Mouse (Mus musculus): ENCODE results near the gene Gm12394. TPM values are rescaled to one million over a fixed set of nuclear protein-coding genes. Genes with fewer than 3 reads are reported as not detected.
"Not testable (repeated sequence)": the region's sequence is repeated elsewhere in the genome, so short reads cannot be mapped to it uniquely, and the experiment has no call there.

Gene Gm12394
- total RNA-seq (2021), result 1 to 10 TPM in 1 of 2 experiments, under 1 TPM in 1; 0.65 to 1.0 TPM
- long read RNA-seq, experiment 1, result 0 reads
- long read RNA-seq, experiment 2, result 0 reads

GRCm38 (mm10) chr4:42856671-42857070, at the start of gene Gm12394:
TSS of gene Gm12394 (minus strand) at chr4:42856771.
- not testable (repeated sequence) for DNase-seq (ENCODE audit: low spot score in 2 of 2)

GRCm38 (mm10) chr4:42904966-42905365, 48.4 kb upstream of the Gm12394 start:
- DNase-seq (ENCODE audit: low spot score in 2 of 2), result no peak

GRCm38 (mm10) chr4:42904523-42904922, 48.0 kb upstream of the Gm12394 start:
- DNase-seq (ENCODE audit: low spot score in 2 of 2), result peak in 1 of 2 experiments; percentile 32

GRCm38 (mm10) chr4:42903942-42904341, 47.4 kb upstream of the Gm12394 start:
- no peak for DNase-seq (ENCODE audit: low spot score in 2 of 2)

GRCm38 (mm10) chr4:42902730-42903129, 46.2 kb upstream of the Gm12394 start:
- no peak for DNase-seq (ENCODE audit: low spot score in 2 of 2)

GRCm38 (mm10) chr4:42902174-42902573, 45.6 kb upstream of the Gm12394 start:
- no peak for DNase-seq (ENCODE audit: low spot score in 2 of 2)

- DNase-seq (ENCODE audit: low spot score in 2 of 2), result peak in 1 of 2 experiments; percentile 25
These were observed 44.3 kb upstream of the Gm12394 start for GRCm38 (mm10) chr4:42900878-42901277.

- DNase-seq (ENCODE audit: low spot score in 2 of 2), result no peak
These were observed 42.3 kb upstream of the Gm12394 start for GRCm38 (mm10) chr4:42898914-42899313.

- no peak for DNase-seq (ENCODE audit: low spot score in 2 of 2)
These were observed 38.5 kb upstream of the Gm12394 start for GRCm38 (mm10) chr4:42895118-42895517.

- no peak for DNase-seq (ENCODE audit: low spot score in 2 of 2)
These were observed 34.6 kb upstream of the Gm12394 start for GRCm38 (mm10) chr4:42891176-42891575.

- no peak for DNase-seq (ENCODE audit: low spot score in 2 of 2)
These were observed 32.2 kb upstream of the Gm12394 start for GRCm38 (mm10) chr4:42888806-42889205.

- DNase-seq (ENCODE audit: low spot score in 2 of 2), result no peak
These were observed 30.4 kb upstream of the Gm12394 start for GRCm38 (mm10) chr4:42886926-42887325.

- no peak for DNase-seq (ENCODE audit: low spot score in 2 of 2)
These were observed 24.0 kb upstream of the Gm12394 start for GRCm38 (mm10) chr4:42880677-42880948.

- DNase-seq (ENCODE audit: low spot score in 2 of 2), result no peak
These were observed 23.5 kb upstream of the Gm12394 start for GRCm38 (mm10) chr4:42879829-42880676.

GRCm38 (mm10) chr4:42877657-42878056, 21.1 kb upstream of the Gm12394 start:
- DNase-seq (ENCODE audit: low spot score in 2 of 2), result no peak

GRCm38 (mm10) chr4:42876586-42877291, 20.2 kb upstream of the Gm12394 start:
- DNase-seq (ENCODE audit: low spot score in 2 of 2), result peak; percentile 37 to 73

GRCm38 (mm10) chr4:42874134-42874533, 17.6 kb upstream of the Gm12394 start, which contains the start of gene Fam205c:
TSS of gene Fam205c (minus strand) at chr4:42874234.
- DNase-seq (ENCODE audit: low spot score in 2 of 2), result no peak

- no peak for DNase-seq (ENCODE audit: low spot score in 2 of 2)
These were observed 16.3 kb upstream of the Gm12394 start for GRCm38 (mm10) chr4:42872746-42873435.

- no peak for DNase-seq (ENCODE audit: low spot score in 2 of 2)
These were observed 15.6 kb upstream of the Gm12394 start for GRCm38 (mm10) chr4:42872151-42872550.

GRCm38 (mm10) chr4:42870748-42871147, 14.2 kb upstream of the Gm12394 start:
- peak in 1 of 2 experiments; percentile 25 for DNase-seq (ENCODE audit: low spot score in 2 of 2)

- no peak for DNase-seq (ENCODE audit: low spot score in 2 of 2)
These were observed 11.6 kb upstream of the Gm12394 start for GRCm38 (mm10) chr4:42868193-42868592.

GRCm38 (mm10) chr4:42867390-42867789, 10.8 kb upstream of the Gm12394 start:
- DNase-seq (ENCODE audit: low spot score in 2 of 2), result no peak

All from layer of hippocampus, postnatal 14 days (tissue).